Mouse (Mus musculus) lung, adult 18-20 months (tissue): ENCODE results near the gene Top3a.

Source experiments
- DNase-seq, 2 experiments: peaks; one replicate each; pipeline ENCODE4 v3.0.0; 2022; ENCODE audit warnings: mixed read lengths in 2 of 2

The Top3a gene

DNA sequence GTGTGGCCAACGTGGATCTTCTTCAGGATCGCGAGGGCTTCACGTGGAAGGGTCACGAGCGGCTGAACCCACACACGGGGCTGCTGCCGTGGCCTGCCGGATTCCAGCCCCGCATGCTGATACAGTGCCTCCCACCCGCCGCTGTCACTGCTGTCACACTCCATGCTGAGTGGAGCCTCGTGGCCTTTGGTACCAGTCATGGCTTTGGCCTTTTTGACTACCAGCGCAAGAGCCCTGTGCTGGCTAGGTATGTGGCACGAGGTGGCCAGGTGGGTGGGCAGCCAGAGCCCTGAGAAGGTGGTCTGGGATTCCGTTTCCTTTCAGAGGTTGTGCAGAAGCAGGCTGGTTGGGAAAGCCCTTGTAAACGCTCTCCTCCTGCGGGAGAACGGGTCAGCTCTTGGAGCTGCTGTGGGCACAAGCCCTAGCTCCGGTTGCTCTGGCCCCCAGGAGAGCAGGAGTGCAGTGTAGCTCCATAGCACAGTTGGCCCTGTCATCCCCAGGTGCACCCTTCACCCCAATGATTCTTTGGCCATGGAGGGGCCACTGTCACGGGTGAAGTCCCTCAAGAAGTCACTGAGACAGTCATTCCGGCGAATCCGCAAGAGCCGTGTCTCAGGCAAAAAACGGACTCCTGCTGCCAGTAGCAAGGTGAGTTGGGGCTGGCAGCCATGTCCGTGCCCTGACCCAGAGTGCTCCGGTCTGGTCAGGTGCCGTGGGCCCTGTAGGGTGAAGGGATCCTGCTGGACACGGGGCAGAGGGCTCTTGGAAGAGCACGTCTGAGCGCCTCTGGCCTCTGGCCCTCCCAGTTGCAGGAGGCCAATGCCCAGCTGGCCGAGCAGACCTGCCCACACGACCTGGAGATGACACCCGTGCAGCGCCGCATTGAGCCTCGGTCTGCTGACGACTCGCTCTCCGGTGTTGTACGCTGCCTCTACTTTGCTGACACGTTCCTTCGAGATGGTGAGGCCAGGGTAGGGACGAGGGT, 67.4 kb downstream of the Top3a start:
- peak in 1 of 2 experiments; percentile 2 for DNase-seq

DNA sequence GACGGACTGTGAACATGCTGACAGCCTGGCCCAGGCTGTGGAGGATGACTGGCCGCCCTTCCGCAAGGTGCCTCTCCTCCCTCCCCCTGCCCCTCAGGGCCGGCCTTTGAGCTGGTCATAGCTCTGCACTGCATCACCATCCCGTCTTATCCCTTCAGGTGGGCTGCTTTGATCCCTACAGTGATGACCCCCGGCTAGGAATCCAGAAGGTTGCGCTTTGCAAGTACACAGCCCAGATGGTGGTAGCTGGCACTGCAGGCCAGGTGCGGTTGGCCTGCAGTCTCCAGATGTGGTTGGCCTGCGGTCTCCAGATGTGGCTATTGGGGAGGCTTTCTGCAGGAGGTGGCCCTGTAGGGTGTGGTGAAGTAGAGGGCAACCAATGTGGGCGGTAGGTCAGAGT, 68.5 kb downstream of the Top3a start:
- no peak for DNase-seq

DNA sequence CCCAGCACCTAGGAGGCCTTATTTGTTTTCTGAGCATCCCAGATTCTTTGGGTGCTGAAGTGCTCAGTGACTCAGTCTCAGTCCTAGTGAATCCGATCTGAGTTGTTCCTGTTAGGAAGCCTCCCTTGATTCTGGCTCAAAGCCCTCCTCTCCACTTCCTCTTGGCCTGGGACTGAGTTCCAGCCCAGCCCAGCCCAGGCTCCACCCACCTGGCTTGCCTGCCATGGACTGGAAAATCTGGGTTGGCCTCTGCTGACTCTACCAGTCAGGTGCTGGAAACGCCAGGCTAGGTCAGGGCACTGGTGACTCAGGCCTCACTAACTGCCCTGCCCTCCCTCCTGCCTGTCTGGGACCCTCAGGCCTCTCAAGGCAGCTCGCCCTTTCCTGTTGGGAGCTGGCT, 69.5 kb downstream of the Top3a start:
- peak; percentile 94 to 95 for DNase-seq

DNA sequence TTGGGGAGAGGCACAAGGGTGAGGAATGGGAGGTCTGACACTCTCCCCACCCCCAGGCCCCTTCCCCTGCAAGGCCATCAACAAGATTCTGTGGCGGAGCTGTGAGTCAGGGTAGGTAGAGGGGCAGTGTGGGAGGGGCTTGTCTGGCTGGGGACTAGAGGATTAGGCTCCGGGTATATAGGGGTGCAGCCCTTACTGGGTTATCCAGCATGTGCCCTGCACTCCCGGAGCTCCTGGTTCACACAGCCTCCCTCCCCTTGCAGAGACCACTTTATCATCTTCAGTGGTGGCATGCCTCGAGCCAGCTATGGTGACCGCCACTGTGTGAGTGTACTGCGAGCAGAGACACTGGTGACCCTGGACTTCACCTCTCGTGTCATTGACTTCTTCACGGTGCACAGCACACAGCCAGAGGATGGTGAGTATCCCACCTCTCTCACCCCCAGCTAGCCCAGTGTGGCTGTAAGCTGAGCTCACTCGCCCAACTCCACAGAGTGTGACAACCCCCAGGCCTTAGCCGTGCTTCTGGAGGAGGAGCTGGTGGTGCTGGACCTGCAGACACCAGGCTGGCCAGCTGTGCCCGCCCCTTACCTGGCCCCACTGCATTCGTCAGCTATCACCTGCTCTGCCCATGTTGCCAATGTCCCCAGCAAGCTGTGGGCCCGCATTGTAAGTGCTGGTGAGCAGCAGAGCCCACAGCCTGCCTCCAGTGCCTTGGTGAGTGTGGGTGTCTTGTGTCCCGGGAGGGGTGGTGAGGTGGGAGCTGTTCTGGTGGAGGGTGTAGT, 70.3 kb downstream of the Top3a start:
- DNase-seq, result peak in 1 of 2 experiments; percentile 5

DNA sequence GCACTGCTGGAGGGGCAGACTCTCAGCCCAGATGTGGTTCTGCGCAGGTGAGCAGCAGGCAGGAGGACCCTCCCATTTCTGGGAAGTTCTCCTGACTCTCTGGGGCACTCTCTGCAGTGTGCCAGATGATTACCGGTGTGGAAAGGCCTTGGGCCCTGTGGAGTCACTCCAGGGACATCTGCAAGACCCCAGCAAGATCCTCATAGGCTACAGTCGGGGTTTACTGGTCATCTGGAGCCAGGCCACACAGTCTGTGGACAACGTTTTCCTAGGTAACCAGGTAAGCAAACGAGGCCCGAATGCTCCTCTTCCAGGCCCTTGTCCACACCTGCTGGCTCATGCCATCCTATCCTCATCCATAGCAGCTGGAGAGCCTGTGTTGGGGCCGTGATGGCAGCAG, 71.1 kb downstream of the Top3a start:
- peak in 1 of 2 experiments; percentile 3 for DNase-seq

DNA sequence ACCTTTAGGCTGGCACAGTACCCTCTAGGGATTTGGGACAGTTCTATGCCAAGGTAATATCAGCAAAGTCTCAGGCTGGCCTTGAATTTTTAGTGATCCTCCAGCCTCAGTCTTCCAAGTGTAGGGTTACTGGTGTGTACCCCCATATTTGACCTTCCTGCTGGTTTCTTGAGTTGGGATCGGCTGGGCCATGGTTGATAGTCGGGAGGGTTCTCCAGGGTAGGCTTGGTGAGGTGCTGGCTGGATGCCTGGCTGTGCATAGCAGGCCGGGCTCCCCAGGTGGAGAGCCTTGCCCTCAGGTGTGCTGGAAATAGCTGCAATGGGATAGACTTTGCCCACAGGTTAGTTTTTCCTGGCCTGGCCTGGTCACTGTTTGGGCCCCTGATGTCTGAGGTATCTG, 71.9 kb downstream of the Top3a start:
- no peak for DNase-seq

DNA sequence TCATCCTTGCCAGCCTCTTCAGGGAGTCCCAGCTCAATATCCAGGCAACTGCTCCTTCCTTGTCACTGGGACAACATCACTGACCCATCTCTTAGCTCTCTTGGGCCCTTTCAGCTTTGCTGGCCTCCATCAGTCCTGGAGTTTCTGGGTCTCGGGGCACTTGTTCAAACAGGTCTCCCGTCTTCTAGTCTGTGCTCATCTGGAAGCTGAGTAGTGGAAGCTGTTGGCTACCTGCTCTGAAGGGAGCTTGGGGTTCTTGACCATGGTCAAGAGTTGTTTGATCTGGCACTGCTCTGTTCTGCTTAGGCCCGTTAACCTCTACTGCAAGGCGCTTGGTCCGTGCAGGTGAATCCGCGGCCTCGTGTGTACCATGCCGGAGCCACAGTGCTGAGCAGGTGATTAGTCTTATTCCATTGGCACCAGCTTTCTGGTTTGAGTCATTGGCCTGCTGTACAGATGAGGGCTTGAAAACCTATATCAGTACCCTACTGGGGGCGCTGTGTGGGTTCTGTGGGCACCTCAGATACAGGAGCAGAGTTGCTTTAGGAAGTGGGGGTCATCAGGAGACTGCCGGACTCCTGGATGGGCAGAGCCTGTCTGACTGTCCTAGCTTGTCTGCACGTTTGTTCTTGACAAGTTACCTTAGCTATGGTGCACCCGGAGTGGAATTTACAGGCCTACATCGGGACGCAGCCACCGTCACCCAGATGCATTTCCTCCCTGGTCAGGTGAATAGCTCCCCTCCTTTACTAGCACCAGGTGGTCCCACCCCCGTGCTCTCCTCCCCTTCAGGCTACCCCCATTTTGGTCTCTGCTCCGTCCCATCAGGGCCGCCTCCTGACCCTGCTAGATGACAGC, 72.9 kb downstream of the Top3a start:
- peak in 1 of 2 experiments; percentile 3 for DNase-seq

DNA sequence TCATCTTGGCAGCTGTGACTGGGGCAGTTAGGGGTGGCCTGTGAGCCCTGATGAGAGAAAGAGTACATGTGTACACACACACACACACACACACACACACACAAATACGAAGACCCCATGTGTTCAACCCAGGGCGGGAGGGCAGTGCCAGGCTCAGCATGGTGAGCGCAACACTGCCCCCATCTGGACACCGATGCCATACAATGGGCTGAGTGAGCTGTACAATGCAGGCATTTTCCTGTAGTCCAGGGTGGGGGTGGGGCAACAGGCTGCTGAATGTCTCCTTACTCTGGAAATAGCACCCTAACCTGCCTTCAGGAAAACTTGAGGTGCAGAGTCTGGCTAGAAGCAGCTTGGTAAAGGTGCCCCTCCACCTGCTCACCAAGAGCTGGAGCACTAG, 74.0 kb downstream of the Top3a start:
- peak; percentile 62 to 74 for DNase-seq

DNA sequence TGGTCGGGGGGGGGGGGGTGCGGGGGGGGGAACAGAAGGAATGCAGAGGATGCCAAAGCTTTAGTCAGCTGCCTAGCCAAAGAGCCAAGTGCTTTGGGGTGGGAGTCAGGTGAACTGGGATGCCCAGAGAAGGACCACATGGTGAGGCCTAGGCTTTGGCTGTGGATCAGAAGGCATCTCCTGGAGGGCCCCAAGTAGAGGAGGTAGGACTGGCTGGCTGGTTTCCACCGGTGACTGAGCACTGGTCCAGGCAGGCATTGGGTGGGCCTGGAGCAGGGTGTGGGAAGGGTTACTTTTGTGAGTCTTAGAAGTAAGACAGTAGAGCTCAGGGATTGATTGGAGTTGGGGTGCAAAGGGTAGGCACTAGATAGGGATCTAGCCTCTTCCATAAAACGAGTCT, 75.6 kb downstream of the Top3a start:
- DNase-seq, result peak in 1 of 2 experiments; percentile 3

DNA sequence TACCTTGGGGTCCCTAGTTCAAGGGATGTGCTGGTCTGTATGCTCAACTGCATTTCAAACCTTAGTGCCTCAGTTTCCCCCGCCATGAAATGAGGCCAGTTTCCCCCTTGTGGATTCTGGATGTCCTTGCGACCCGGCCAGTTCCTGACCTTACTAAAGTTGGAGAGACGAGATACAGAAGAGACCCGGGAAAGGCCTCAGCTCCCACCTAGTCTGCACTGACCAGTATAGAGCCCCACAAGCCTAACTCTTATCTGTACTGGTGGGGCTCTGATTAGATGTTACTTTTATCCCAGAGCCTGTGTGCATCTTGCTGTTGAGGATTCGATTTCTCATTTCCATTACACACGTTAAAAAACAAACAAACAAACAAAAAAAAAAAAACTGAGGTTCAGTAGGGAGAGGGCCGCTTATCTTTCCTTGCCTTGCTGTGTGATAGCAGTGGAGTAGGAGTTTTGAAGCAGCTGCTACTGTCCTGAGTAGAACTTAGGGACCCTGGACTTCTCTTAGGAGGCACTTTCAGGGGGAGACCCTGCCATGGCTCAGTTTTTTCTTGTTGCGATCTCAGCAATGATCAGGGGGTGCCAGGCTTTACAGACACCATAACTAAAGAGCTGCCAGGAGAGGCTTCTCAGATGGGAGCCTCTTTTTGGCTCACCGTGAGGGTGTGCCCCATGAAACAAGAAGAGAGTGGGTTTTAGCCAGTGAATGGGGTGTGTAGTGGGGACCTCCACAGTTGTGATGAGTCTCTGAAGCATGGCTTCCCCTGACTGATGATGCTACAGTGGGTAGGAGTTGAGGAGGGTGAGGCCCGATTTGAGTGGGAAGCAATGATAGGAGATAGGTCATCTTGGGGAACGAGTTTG, 76.6 kb downstream of the Top3a start:
- no peak for DNase-seq

DNA sequence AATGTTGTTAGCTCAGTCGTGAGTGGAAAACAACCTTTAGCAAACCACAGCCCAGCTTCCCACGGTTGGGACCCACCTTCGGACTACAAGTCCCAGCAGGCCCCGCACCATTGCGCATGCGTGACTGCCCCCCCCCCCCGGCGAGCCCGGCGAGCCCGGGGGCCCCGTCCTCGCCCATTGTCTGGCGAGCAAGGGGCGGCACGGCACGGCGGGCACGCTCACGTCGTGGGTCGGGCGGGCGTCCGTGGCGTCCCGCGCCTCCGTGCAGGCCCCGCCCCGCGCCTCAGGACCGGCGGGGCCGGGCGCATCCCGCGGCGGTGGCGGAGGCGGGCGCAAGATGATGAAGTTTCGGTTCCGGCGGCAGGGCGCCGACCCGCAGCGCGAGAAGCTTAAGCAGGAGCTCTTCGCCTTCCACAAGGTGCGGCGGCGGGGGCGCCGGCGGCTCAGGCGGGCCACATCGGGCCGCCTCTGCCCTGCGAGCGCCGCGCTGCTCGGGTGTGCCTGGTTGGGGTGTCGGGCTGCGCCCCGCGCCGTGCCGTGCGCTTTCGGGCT, 77.6 kb downstream of the Top3a start, which contains the start of gene Llgl1:
Gene Llgl1, plus strand, starts transcription at position 200 of the 552 bp plus-strand sequence.
- DNase-seq, result peak; percentile 85 to 88

DNA sequence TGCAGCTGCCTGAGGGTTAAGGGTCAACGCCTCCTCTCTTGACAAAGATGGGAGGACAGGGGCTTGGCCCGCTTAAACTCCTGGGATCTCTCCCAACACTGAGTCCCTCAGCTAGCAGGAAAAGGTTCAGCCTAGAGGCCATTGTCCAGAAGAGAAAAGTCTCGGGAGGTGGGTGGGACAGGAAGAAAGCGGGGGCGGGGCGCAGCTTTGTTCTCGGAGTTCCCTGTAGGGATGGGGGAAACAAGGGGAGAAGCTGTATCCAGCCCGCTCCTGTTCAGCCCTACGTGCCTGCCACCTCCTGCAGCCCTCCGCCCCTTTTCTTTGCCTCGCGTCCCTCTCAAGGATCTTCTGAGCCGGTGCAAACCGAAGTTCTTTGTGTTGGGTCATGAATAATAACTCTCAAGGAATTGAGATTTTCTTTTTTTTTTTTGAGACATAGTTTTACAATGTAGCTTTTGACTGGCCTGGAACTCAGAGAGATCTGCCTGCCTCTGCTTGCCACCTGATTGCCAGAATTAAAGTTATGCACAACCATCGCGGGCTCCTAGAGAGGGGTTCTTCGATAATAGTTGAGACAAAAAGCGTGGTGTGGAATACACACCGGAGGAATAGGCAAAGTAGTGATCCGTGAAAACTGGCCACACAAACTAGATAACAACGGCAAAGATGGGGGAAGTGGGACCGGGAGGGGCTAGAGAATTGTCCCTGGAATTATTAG, 78.2 kb downstream of the Top3a start:
- DNase-seq, result peak; percentile 76 to 87

DNA sequence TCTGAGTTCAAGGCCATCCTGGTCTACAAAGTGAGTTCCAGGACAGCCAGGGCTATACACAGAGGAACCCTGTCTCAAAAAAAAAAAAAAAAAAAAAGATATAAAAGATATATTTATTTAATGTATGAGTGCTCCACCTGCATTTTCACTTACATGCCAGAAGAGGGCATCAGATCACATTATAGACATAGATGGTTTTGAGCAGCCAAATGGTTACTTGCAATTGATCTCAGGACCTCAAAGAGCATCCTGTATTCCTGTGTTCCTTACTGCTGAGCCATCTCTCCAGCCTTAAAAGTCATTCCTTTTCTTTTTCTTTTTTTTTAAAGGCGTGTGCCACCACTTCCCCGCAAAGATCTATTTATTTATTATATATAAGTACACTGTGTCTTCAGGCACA, 79.6 kb downstream of the Top3a start:
- no peak for DNase-seq

DNA sequence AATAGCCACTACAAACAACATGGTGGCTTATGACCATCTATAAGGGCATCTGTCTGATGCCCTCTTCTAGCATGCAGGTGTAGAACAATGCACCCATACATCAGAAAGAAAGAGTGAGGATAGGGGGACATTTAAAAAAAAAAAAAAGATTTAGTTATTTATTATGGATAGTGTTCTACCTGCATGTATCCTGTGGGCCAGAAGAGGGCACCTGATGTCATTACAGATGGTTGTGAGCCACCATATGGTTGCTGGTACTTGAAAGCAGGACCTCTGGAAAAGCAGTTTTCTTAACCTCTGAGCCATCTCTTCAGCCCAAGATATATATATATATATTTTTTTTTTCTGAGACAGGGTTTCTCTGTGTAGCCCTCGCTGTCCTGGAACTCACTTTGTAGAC, 81.0 kb downstream of the Top3a start:
- no peak for DNase-seq
